Mouse (Mus musculus): ENCODE results near the gene Cd164l2.

The Cd164l2 gene

DNA sequence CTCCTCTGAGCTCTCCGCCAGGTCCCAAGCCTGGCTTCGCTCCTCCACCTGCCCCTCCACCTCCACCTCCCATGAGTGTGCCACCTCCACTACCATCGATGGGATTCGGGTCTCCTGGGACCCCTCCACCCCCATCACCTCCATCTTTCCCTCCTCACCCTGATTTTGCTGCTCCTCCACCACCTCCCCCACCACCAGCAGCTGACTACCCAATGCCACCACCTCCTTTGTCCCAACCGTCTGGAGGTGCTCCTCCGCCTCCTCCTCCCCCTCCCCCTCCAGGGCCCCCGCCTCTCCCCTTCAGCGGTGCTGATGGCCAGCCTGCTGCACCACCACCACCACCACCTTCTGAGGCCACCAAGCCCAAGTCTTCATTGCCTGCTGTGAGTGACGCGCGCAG is 17.4 kb upstream of the Cd164l2 start:
- no peak for DNase-seq (ENCODE audit: low read depth, low spot score)

DNA sequence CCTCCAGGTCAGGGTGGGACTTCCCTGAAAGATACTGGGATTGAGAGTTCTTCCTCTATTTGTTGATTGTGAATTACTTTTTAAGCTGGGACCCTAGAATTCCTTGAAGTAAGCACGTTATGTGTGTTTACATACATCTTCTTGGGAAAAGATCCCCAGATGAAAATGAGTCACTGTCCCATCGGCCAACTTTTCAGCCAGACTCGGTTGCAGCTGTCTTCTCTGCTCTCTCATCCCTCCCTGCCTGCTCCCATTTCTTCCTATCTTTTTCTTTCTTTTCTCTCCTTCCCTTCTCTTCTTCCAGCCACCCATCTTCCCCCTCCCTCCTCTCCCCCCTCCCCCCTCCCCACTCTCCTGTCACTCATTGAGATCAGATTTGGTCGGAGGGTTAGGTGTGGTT is 16.9 kb upstream of the Cd164l2 start:
- DNase-seq (ENCODE audit: low read depth, low spot score): no peak

DNA sequence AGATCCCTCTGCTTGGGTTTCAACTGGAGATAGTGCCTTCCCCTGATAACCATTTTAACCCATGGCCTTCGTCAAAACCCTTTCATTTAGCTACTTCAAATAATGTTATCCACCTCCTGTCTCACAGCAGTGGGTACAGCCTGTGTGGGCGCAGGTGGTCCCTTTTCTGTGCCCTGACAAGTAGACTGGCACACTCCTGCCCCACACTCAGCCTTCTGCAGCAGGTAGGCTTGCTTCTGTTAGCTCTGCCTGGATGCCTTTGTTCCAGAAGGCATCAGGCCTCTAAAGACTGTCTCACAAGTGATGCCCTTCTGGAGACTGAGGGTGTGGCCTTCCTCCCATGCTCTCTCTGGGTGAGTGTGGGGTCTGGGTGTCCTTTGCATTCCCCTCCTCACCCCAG is 15.8 kb upstream of the Cd164l2 start:
- DNase-seq (ENCODE audit: low read depth, low spot score): no peak

DNA sequence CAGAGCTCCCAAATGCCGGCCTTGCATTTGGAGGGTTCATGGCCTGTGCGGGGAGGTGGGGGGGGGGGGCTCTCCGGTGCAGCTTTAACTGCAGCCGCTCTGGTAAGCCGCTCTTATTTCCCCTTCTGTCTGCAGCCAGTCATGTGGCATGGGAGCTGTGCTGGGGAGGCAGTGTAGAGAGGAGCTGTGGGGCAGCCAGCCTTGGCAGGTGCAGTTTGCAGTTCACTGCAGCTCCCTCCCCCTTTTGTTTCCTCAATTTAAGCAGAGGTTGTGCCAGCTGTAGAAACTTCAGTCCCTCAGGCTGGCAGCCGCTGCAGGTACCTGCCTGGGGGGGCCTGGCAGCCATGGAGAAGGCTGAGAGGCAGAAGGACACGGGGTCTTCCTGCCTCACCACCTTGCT is 15.1 kb upstream of the Cd164l2 start:
- no peak for DNase-seq (ENCODE audit: low read depth, low spot score)

DNA sequence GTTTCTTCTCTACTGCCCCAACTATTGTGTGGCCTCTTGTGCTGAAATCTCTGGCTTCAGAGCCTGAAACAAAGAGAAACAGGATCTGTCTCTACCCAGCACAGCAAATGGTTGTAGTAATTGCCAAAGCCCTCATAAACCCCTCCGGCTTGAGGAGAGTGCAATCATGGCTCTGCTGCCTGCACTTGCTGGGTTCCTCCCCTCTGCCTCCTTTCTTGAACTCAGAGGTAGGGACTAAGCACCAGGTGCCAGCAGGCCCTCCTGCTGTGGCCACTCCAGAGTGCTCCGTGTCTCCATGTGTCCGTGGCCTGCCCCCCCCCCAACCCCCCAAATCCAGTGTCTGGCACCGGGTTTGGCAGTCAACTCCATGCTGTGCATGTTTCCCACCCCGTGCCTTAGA is 14.6 kb upstream of the Cd164l2 start:
- no peak for DNase-seq (ENCODE audit: low read depth, low spot score)

DNA sequence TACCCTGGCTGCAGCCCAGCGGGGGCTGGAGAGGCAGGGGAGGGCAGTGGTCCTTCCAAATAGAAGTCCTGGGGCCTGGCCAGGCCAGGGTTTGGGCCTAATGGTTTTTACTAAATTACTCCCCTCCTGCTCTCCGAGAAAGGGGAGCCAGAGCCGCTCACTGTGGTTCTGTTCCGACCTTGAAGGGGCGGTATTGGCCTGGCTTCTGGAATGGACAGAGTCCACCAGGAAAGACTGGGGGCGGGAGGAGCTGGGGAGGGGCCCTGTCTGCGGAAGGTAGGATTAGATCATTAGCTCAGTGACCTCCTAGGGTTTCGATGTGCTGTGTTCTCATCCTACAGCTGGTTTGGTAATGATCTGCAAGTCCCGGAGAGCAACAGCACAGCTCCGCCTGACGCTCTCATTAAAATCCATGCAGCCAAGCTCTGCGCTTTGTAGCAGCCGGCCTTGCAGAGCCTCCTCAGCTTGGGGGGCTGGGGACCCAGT is 14.1 kb upstream of the Cd164l2 start:
- no peak for DNase-seq (ENCODE audit: low read depth, low spot score)

DNA sequence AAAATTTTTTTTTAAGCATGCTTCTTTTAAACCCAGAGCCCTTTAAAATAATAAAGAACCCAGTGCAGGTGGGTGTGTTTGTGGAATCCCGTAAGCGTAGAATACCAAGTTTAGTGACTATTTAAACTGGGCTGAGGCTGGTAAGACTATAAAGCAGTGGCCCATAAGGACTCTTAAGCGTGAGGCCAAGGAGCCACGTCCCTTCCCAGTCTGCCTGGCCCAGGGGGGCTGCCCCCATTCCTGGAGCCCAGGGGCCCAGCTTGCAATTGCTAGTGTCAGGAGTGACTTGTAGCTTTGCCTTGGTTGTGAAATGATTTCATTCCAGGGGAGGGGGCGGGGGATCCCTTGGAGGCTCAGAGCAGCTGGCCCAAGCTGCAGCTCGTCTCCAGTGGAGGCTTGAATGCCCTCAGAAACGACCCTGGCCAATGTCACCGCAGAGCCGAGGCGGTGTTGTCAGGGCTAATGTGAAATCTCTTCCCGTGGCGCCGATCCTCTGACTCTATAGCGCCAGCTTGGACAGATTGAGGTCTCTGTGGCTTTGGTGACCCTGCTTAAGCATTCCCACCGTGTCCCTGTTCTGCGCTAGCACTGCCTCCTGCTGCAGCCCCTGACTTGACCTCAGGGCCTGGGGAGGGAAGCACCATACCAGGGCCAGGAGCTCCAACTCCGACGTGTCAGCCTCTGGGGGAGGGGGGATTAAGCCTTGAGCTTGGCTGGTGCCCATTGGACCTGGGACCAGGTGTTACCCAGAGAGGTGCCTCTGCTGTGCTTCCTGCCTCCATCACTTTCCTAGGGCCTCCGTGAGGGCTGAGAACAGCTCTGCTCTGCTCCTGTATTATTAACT is 13.4 kb upstream of the Cd164l2 start:
- DNase-seq (ENCODE audit: low read depth, low spot score): no peak

DNA sequence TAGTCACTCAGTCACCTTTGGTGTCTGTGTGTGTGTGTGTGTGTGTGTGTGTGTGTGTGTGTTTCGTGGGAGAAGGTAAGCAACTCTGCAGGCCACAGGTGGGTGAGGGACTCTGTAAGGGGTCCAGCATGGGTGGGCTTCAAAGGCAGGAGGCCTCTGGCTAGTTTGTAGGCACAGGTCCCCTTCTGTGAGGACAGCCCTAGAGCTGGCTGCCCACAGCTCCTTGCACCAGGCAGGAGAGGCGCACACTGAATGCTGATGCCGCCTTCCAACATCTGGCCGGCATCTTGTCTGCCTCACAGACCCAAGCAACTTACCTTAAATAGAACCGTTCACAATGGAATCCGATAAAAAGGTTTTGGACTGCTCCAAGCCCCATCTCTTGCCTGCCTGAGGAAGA is 12.2 kb upstream of the Cd164l2 start:
- no peak for DNase-seq (ENCODE audit: low read depth, low spot score)

DNA sequence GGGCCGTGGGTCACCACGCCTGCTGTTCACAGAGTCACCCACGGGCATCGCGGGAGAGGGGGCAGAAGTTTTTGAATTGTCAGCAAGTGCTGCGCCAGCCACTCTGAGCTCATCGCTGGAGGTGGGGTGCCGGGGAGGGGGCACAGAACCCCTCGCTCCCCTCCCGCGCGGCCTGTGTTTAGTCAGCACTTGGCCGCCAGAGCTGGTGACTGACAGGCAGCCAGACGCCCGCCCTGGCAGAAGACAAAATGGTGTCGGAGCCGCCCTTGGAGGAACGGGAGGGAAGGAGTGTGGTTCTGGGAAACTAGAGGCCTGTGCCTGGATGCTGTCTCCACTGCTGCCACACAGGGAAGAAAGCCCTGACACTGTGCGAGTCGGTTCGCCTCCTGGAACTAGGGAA is 11.6 kb upstream of the Cd164l2 start:
- DNase-seq (ENCODE audit: low read depth, low spot score): no peak

DNA sequence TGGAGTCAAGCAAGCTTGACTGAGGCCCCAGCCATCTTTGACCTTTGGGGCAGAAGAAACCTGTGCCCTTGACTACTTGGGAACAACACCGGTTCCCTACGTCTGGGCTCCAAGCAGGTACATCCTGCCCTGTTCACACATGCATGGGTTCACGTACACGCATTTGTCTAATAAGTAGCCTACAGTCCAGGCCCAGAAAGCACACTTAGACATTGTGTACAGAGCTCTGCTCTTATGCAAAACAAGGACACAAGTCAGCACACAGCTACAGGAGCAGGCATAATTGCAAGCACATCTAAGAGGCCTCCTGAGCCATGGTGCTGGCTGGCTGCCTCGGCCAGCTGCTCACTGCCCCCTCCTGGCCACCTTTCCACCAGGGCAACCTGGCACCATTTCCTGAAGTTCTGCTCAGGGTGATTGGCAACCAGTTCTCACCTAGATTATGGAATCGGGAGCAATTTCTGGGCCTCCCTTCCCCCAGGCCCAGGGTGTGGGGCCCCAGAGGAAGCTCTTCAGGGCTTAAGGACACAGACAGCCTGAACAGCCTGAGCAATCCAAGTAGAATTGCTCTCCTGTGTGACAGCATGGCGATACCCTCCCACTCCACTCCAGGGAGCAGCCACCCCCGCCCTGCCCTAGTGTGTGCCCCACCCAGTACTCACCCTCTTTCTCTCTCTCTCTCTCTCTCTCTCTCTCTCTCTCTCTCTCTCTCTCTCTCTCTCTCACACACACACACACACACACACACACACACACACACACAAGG is 10.7 kb upstream of the Cd164l2 start:
- DNase-seq (ENCODE audit: low read depth, low spot score): peak; percentile 81

DNA sequence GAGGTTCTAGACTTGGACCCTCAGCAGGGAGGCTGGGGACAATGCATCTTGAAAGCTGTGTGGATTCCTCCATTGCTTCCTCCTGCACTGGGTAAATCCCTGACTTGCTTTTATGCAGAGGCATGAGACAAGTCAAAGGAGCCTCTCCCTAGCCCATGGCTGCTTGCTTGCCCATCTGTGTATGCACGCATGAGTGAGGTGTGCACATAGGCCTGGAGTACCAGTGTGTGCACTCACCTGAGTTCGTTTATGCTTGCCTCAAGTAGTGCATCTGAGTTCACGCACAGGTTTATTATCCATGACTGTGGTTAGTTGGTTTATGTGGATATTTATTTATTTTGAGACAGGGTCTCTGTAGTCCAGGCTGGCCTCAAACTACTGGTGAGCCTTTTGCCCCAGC is 9.7 kb upstream of the Cd164l2 start:
- no peak for DNase-seq (ENCODE audit: low read depth, low spot score)

DNA sequence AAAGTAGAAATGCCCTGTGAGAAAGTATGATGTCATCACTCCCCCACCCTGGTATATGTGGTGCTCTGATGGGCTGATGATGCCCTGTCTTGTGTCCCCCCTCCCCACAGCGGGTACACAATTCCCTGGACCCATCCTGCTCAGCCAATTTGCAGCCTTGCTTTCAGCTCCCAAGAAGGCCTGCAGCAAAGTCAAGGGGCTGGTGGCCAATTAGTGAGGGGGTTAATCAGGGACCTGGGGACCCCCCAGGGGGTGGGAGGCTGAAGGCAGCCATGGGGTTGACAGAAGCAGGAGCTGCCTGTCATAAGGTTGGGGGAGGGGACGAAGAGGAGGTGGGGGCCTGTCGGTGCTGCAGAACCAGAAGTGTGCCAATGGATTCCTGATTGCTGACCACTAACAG is 8.3 kb upstream of the Cd164l2 start:
- DNase-seq (ENCODE audit: low read depth, low spot score): no peak

DNA sequence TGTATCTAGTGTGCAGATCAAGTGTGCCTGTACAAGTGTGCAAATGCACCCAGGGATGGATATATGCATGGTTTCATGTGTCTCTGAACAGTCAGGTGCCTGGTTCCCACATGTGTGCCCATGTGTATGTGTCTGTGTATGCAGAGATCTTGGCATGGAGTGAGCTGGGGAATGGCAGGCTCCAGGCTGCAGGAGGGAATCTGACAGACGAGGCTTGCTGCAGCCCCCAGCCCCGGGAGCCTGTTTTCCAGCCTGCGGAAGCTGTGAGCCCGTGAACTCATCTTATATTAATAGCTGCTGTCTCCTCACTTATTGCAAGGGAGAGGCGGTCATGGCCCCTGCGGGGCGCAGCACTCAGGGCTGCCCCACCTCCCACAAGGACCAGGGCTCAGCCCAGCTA is 7.6 kb upstream of the Cd164l2 start:
- no peak for DNase-seq (ENCODE audit: low read depth, low spot score)

DNA sequence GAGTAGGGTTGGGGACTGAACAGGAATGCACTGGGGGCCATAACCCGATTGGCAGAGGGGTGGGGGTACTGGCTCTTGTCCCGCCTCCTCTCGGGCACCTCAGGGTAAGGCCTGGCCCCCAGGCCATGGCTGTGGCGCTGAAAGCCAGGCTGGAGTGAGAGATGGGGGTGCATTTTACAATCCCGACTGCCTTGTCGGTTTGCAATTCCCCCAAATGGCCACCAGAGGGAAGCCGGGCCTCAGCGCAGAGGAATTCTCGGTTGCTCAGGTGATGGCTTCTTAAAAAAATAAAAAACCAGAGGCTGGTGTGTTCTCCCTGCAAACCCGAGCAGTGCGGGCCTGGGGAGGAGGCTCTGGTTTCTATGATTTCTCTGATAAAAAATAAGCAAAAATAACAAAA is 2.6 kb upstream of the Cd164l2 start:
- DNase-seq (ENCODE audit: low read depth, low spot score): peak; percentile 85

DNA sequence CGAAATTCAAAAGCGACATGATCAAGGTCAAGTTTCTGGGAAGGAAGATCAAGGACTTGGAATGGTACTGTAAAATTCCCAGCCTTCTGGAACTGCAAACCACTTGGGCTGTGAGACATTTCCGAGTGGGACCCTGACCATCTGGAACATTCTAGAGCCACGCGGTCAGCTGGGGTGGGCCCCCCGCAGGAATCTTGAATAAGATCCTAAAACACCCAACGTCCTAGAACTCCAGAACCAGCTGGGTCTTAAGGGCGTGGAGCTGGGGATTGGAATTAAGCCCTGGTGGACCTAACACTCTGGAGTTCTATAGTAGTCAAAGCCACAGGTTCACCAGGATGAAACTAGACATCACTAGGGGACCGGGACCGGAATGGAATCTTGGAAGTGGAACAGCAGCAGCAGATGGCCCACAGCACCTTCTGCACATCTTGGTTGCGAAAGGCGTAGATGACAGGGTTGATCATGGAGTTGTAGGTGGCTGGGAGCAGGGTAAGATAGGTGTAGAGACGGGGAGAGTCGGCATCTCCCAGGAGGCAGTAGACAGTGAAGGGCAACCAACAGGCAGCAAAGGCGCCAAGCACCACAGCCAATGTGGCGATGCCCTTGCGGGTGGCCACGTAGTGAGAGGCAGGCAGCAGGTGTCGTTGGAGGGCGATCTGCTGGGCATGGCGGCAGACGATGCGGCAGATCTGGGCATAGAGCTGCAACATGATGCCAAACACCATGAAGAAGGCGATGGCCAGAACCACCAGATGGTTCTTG is 1.7 kb upstream of the Cd164l2 start:
- DNase-seq (ENCODE audit: low read depth, low spot score): peak; percentile 18

DNA sequence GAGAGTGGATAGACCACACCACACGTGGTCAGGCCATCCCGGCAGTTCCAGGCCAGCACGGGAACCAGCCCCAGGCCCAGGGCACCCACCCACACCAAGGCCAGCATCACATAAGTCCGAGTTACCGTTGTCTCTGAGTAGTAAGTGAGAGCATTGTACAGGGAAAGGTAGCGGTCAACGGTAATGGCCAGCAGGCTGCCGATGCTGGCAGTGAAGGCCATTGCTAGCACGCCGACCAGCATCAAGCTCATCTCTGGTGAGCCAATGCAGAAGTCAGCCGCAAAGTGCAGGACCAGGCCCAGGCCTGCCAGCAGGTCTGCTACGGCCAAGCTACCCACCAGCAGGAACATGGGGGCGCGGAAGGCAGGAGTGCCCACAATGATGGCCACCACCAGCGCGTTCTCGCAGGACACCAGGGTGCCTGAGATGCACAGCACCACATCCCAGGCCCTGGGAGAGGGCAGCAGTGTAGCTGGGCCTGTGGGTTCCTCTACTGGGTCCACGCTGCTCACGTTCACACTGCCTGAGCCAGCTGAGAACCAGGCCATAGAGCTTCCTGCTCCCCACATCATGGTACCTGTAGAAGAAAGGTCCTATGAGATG is 1.0 kb upstream of the Cd164l2 start:
- peak; percentile 19 for DNase-seq (ENCODE audit: low read depth, low spot score)

DNA sequence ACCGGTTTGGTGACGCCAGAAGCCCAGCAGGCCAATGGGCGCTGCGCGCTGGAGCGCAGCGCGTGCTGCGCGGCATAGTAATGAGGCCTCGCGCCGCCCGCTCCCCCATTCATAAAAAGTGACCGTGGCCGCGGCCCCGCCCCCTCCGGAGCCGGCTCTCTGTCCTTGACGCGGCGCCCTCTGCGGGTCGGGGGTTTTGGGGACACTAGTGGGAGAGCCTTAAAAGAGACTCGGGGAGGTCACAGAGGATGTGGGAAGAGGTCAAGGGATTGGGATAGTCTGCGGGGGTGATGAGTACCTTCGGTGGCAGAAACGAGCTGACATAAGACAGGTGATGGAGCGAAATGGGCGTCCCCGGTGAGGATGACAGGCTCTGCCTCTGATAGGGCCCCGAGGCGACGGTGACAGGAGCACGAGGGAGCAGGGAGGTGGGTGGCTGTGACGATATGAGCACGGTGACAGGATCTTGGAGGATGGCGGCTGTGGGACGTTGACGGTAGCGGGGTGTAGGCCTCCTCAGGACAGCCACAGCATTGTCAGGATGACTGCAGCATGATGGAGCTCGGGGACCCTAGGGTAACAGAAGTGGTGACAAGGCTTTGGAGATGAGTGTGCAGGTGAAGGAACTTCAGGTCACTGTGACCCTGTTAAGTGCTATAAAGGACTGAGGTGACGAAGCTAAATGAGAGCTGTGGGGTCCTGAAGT is 784 bp downstream of the Cd164l2 start:
- peak; percentile 84 for DNase-seq (ENCODE audit: low read depth, low spot score)

DNA sequence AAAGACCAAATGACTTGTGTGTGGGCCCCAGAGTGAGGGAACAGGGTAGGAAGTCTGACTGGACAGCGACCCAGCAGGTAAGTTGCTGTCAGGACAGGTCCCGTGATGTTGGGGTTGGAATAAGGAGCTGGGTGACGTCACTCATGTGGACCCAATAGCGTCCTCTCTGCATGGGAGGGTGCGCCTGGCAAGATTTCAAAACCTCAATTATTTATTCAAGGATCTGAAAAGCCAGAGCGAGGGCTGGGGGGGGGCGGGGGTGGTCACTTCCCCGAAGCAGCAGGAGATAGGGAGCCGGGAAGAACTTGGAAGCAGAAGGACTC is 1.3 kb downstream of the Cd164l2 start:
- DNase-seq (ENCODE audit: low read depth, low spot score): peak; percentile 37

DNA sequence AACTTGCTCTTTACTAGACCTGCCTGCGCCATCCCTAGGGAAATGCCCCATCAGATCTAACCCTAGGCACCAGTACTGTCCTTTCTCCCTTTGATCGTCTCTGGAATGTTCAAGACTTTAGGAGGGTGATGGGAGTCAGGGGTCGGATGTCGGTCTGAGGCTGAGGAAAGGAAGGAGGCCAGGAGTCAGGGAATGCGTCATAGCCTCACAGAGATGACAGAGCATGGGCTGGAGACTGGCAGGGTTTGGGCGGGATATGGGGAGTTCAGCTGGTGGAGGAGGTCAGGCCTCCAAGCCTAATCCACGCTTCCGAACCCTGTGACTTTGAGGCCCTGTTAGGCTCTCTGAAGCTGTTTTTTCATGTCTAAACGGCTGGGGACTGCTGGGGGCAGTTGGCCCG is 1.7 kb downstream of the Cd164l2 start:
- DNase-seq (ENCODE audit: low read depth, low spot score): no peak

DNA sequence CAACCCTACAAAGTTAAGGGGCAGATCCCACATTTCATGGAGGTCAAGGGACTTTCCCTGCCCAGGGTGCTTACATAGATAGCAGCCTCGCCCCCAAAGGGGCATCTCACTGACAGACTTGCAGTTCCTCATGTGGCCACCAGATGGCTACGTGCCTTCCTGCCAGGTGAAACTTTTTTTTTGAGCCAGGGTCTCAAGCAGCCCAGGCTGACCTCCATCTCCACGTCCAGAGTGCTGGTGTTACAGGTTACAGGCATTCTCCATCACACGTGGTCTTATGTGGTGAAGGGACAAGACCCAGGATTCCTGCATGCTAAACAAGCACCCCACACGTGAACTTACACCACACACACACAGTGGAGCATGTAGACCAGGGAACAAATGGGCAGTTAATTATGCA is 5.7 kb downstream of the Cd164l2 start:
- peak; percentile 82 for DNase-seq (ENCODE audit: low read depth, low spot score)

DNA sequence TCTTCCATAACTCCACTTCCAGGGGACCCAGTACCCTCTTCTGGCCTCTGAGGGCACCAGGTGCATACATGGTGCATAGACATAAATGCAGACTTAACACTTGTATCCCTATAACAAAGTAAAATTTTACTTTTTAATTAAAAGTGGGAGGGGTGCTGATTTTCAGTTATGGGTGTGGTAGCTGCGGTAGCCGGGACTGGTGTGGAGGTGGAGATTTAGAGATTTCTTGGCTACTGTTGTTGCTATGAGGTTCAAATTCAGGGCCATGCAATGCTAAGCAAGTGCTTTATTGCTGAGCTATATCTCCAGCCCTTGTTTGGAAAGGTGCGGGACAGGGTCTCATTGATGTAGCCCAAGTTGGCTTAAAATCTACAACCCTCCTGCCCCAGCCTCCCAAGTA is 6.8 kb downstream of the Cd164l2 start:
- no peak for DNase-seq (ENCODE audit: low read depth, low spot score)
